ENCODE assay signal across 7 mouse cellular contexts in the genomic region with DNA sequence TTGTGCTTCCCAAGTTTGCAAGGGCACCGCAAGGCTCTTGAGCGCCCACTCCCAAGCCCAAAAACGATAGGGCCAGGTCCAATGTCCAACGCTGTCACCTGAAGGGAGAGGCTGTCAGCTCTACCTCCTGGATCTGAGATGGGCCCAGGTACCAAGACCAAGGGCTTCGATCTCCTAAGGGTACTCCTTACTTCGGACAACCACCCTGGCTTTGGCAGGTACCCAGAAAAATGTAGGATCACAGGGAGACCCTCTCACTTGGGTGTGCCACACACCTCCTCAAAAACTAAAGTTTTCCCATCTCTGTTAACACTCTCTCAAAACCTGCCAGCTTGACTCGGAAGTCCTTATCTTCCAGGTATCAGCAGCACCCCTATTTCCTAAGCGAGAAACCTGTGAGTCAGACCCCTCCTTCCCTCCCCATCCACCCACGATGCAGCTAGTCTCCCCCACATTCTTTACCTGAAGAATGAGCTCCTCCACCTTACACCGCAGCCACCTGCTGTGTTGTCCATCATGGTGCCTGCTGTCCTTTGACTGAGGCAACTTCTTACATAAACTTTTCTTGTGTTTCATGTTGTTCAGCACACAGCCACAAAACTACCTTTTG. TPM values are rescaled to one million over a fixed set of nuclear protein-coding genes. Genes with fewer than 3 reads are reported as not detected.
DNase-seq lines count a peak whose midpoint lies in the region; ATAC-seq lines count a peak whose summit lies in the region.

No protein-coding gene starts in this region.

- no peak for ATAC-seq in embryonic facial prominence, embryonic 11.5 days (replicated peaks; ENCODE audit: insufficient number of reproducible peaks, low FRiP score, low TSS enrichment, low read depth)
- ATAC-seq in midbrain, embryonic 12.5 days (ENCODE audit: low FRiP score, low read depth), result peak; percentile 28; the same call in 1 of the 2 replicates
- no peak for ATAC-seq in megakaryocyte progenitor cell, adult 5-6 weeks (replicated peaks; ENCODE audit: poor library complexity)

- peak overlapping the region; percentile 97 for H3K9ac ChIP-seq in embryonic facial prominence, embryonic 11.5 days (replicated peaks; ENCODE audit: low read length)
- H3K9ac ChIP-seq in midbrain, embryonic 12.5 days (replicated peaks), result peak overlapping the region; percentile 83

- peak overlapping the region; percentile 89 for H3K4me2 ChIP-seq in embryonic facial prominence, embryonic 11.5 days (ENCODE audit: low read depth, low read length)
- H3K4me2 ChIP-seq in midbrain, embryonic 12.5 days (replicated peaks), result peak overlapping the region; percentile 82

- no peak overlapping the region for H3K27ac ChIP-seq in embryonic facial prominence, embryonic 11.5 days (replicated peaks; ENCODE audit: low read depth, low read length)
- H3K27ac ChIP-seq in hindbrain, embryonic 10.5 days, result peak overlapping the region; percentile 96
- H3K27ac ChIP-seq in midbrain, embryonic 12.5 days (replicated peaks), result peak overlapping the region; percentile 96; the same call in 1 of the 2 replicates

- H3K9me3 ChIP-seq in embryonic facial prominence, embryonic 11.5 days (replicated peaks; ENCODE audit: control insufficient read depth, low read length), result no peaks in the 10 kb centered on the region
- H3K9me3 ChIP-seq in hindbrain, embryonic 10.5 days, result no peaks in the 10 kb centered on the region
- H3K9me3 ChIP-seq in midbrain, embryonic 12.5 days, result no peaks in the 10 kb centered on the region

- no peaks in the 10 kb centered on the region for H3K4me1 ChIP-seq in embryonic facial prominence, embryonic 11.5 days (ENCODE audit: control insufficient read depth, insufficient read depth, low read length)
- H3K4me1 ChIP-seq in hindbrain, embryonic 10.5 days (replicated peaks), result peaks cover 29% of the 10 kb centered on the region
- H3K4me1 ChIP-seq in midbrain, embryonic 12.5 days, result peaks cover 22% of the 10 kb centered on the region

- H3K4me3 ChIP-seq in embryonic facial prominence, embryonic 11.5 days (ENCODE audit: low read depth, low read length), result peak overlapping the region; percentile 86
- H3K4me3 ChIP-seq in hindbrain, embryonic 10.5 days, result peak overlapping the region; percentile 82
- peak overlapping the region; percentile 89 for H3K4me3 ChIP-seq in midbrain, embryonic 12.5 days

- H3K27me3 ChIP-seq in embryonic facial prominence, embryonic 11.5 days (ENCODE audit: control insufficient read depth, insufficient read depth, low read length), result peaks cover 2% of the 10 kb centered on the region; the same call in 1 of the 2 replicates
- H3K27me3 ChIP-seq in hindbrain, embryonic 10.5 days (ENCODE audit: insufficient read depth, poor library complexity, severe bottlenecking), result peaks cover 21% of the 10 kb centered on the region
- H3K27me3 ChIP-seq in midbrain, embryonic 12.5 days, result peaks cover 15% of the 10 kb centered on the region

- DNase-seq in left cerebral cortex, adult 8-10 months (ENCODE audit: low spot score in 2 of 2), result peak; percentile 12
- no peak for DNase-seq in left cerebral cortex, adult 11 months (ENCODE audit: low spot score)
- no peak for DNase-seq in embryonic facial prominence, embryonic 11.5 days (ENCODE audit: low spot score)
- DNase-seq in hindbrain, embryonic 10.5 days (ENCODE audit: low spot score), result no peak
- no peak for DNase-seq in right cerebral cortex, postnatal 36 days (ENCODE audit: low spot score in 2 of 2)

- no peaks in the 10 kb centered on the region for H3K36me3 ChIP-seq in embryonic facial prominence, embryonic 11.5 days (replicated peaks; ENCODE audit: control insufficient read depth, insufficient read depth, low read depth, low read length)
- 0 out of 2 replicates have a peak, but pooled peaks cover 5% of the 10 kb centered on the region for H3K36me3 ChIP-seq in hindbrain, embryonic 10.5 days
- H3K36me3 ChIP-seq in midbrain, embryonic 12.5 days, result no peaks in the 10 kb centered on the region

- 36% methylated on average over 10 of the region's 10 CpGs for WGBS in embryonic facial prominence, embryonic 11.5 days
- 42% methylated on average over 10 of the region's 10 CpGs for WGBS in hindbrain, embryonic 10.5 days
- WGBS in midbrain, embryonic 12.5 days, result 33% methylated on average over 10 of the region's 10 CpGs

RNA-seq across cellular contexts. Expression of gene Crebbp, which starts 0.9 kb away (rescaled TPM):
- 10 to 100 TPM; 73.3 to 76.9 (median 74.6) TPM for total RNA-seq in left cerebral cortex, adult 8-10 months (2022)
- polyA plus RNA-seq in embryonic facial prominence, embryonic 11.5 days (2014; fragmentation: Nextera tagmentation; extraction: Ambion mirVana), result 32.1 and 32.4 TPM in 2 replicates
- 28.3 and 29.6 TPM in 2 replicates for polyA plus RNA-seq in hindbrain, embryonic 10.5 days (2016; fragmentation: Nextera tagmentation; extraction: Ambion mirVana)
- 39.9 and 41.3 TPM in 2 replicates for polyA plus RNA-seq in midbrain, embryonic 12.5 days (2016; fragmentation: Nextera tagmentation; extraction: Ambion mirVana)
- 43.2 and 45.4 TPM in 2 replicates for total RNA-seq in megakaryocyte progenitor cell, adult 5-6 weeks (2015)
- total RNA-seq in megakaryocyte progenitor cell, adult 5-6 weeks (2017), result 11.5 and 25.0 TPM in 2 replicates

Comparison
In these comparisons a context has a peak if more than half of its experiments do, and no peak if none do; other contexts are left out.
1. DNase-seq: peak in left cerebral cortex, adult 8-10 months (2 of 2); none in left cerebral cortex, adult 11 months (single experiment), embryonic facial prominence, embryonic 11.5 days (single experiment), hindbrain, embryonic 10.5 days (single experiment) and right cerebral cortex, postnatal 36 days (0 of 2).
2. Peak in every context shown above with its lines, with median percentiles within 50 percentile points of each other: H3K4me3 ChIP-seq.